Mouse (Mus musculus) midbrain, postnatal 0 days (tissue): ENCODE data around the gene Ccdc113. TPM values are rescaled to one million over a fixed set of nuclear protein-coding genes. Genes with fewer than 3 reads are reported as not detected.
A peak's percentile ranks its signal among the peaks of the same experiment; 100 is the strongest.

Experiments
- ATAC-seq: fragments of 200-750 bp; cut with Nextera tagmentation; 2 replicates; pipeline ENCODE4 v1.8.0; 2017; ENCODE audit warnings: moderate number of reproducible peaks, mild to moderate bottlenecking, moderate TSS enrichment, moderate library complexity; ENCODE audit not compliant: low FRiP score
- DNase-seq: peaks from one replicate; pipeline ENCODE4 v3.0.0-alpha.2; 2015; ENCODE audit warnings: low spot score
- H3K27ac ChIP-seq: fragments of 300-500 bp; sonication (generic); 2 replicates; pipeline ENCODE4 v1.5.1; 2014; ENCODE audit warnings: low read depth, mild to moderate bottlenecking, low read length, mixed read lengths
- H3K27me3 ChIP-seq: fragments of 300-500 bp; sonication (generic); 2 replicates; pipeline ENCODE4 v1.6.1; 2014; ENCODE audit warnings: low read length, control low read depth, mixed read lengths; ENCODE audit not compliant: insufficient read depth
- H3K36me3 ChIP-seq: fragments of 300-500 bp; sonication (generic); 2 replicates; pipeline ENCODE4 v1.6.1; 2014; ENCODE audit warnings: low read length, control low read depth, mixed read lengths; ENCODE audit not compliant: insufficient read depth
- H3K4me1 ChIP-seq: fragments of 300-500 bp; sonication (generic); 2 replicates; pipeline ENCODE4 v1.6.1; 2014; ENCODE audit warnings: mild to moderate bottlenecking, control low read depth, antibody characterized with exemption, low read length, mixed read lengths; ENCODE audit not compliant: insufficient read depth
- H3K4me2 ChIP-seq: fragments of 300-500 bp; sonication (generic); 2 replicates; pipeline ENCODE4 v1.6.1; 2014; ENCODE audit warnings: low read depth, mild to moderate bottlenecking, low read length, mixed read lengths; ENCODE audit not compliant: poor library complexity, severe bottlenecking
- H3K4me3 ChIP-seq: fragments of 300-500 bp; sonication (generic); 2 replicates; pipeline ENCODE4 v1.5.1; 2014; ENCODE audit warnings: low read depth, mild to moderate bottlenecking, low read length, moderate library complexity
- H3K9ac ChIP-seq: fragments of 300-500 bp; sonication (generic); replicated peaks from 2 replicates; pipeline ENCODE4 v1.6.1; 2014; ENCODE audit warnings: mild to moderate bottlenecking, low read length, moderate library complexity, mixed read lengths; ENCODE audit not compliant: poor library complexity, severe bottlenecking
- H3K9me3 ChIP-seq: fragments of 300-500 bp; sonication (generic); 2 replicates; pipeline ENCODE4 v1.6.1; 2016; ENCODE audit warnings: low read length, control low read depth
- CTCF ChIP-seq: IDR thresholded peaks from 2 replicates; pipeline ENCODE4 v1.5.1; 2016; ENCODE audit warnings: antibody characterized with exemption, mild to moderate bottlenecking
- WGBS: fragments of 180-500 bp; shearing (Covaris S2); extraction: QIAGEN DNeasy Blood & Tissue Kit; methylation state at CpG from one replicate; pipeline ENCODE4 v1.1.7; 2014; 5-methylcytosine and 5-hydroxymethylcytosine counted together
- polyA plus RNA-seq: library from polyadenylated mRNA; unstranded; fragments of >200 nt; fragmentation: Nextera tagmentation; extraction: Ambion mirVana; gene quantifications from 2 replicates; pipeline ENCODE4 v1.2.1, GENCODE M21; 2015
- total RNA-seq: library from RNA; depleted of rRNA; stranded (reverse); fragments of >200 nt; gene quantifications from 2 replicates; pipeline ENCODE4 v1.2.3, GENCODE M21; 2014; rRNA removed

Ccdc113 gene
- total RNA-seq, result 3.2 and 4.0 TPM in 2 replicates
- 2.7 and 4.0 TPM in 2 replicates for polyA plus RNA-seq

- peak within 1 kb of the TSS; percentile 58 for H3K4me2 ChIP-seq
- no peaks in the 10 kb centered on the region for H3K36me3 ChIP-seq
- peak; percentile 87 for ATAC-seq
- no peak within 1 kb of the TSS for H3K27ac ChIP-seq
- 3% methylated on average over 33 of the region's 33 CpGs for WGBS
- no peaks in the 10 kb centered on the region for H3K27me3 ChIP-seq
- H3K4me1 ChIP-seq, result no peaks in the 10 kb centered on the region
- no peaks in the 10 kb centered on the region for H3K9me3 ChIP-seq
- peak within 1 kb of the TSS; percentile 6; the same call in 1 of the 2 replicates for H3K9ac ChIP-seq
- peak within 1 kb of the TSS; percentile 45 for H3K4me3 ChIP-seq
- TF ChIP-seq CTCF, result peak; percentile 8; the same call in 1 of the 2 replicates
- peak; percentile 64 for DNase-seq
Observed at GRCm38 (mm10) chr8:95533584-95534387, at the start of gene Ccdc113. TSS of gene Ccdc113 (plus strand) at chr8:95534085.

- Histone ChIP-seq H3K36me3 (peaks cover 3% of the 10 kb centered on the region), H3K4me3 (peak overlapping the region; percentile 77), H3K9me3 (no peaks in the 10 kb centered on the region), H3K4me1 (peaks cover 5% of the 10 kb centered on the region; the same call in 1 of the 2 replicates), H3K27ac (peak overlapping the region; percentile 58), H3K27me3 (no peaks in the 10 kb centered on the region), H3K4me2 (peak overlapping the region; percentile 90), H3K9ac (peak overlapping the region; percentile 94)
- peak; percentile 55 for ATAC-seq
- no peak for DNase-seq
- WGBS, result under 1% methylated on average over 54 of the region's 95 CpGs
- peak; percentile 23 for TF ChIP-seq CTCF
Observed at GRCm38 (mm10) chr8:95487800-95488697, 45.8 kb upstream of the Ccdc113 start.

- 3% methylated on average over 8 of the region's 42 CpGs for WGBS
- peak overlapping the region; percentile 58 for H3K27ac ChIP-seq
- ATAC-seq, result peak; percentile 90
- H3K4me2 ChIP-seq, result peak overlapping the region; percentile 90
- no peaks in the 10 kb centered on the region for H3K9me3 ChIP-seq
- peaks cover 3% of the 10 kb centered on the region for H3K36me3 ChIP-seq
- H3K4me1 ChIP-seq, result peaks cover 5% of the 10 kb centered on the region; the same call in 1 of the 2 replicates
- no peaks in the 10 kb centered on the region for H3K27me3 ChIP-seq
- H3K9ac ChIP-seq, result peak overlapping the region; percentile 94
- peak overlapping the region; percentile 77 for H3K4me3 ChIP-seq
- TF ChIP-seq CTCF, result peak; percentile 76
- DNase-seq, result peak; percentile 79
Observed at GRCm38 (mm10) chr8:95488698-95489332, 45.1 kb upstream of the Ccdc113 start.

GRCm38 (mm10) chr8:95490006-95490405, 43.9 kb upstream of the Ccdc113 start, which contains the start of gene Csnk2a2:
TSS of gene Csnk2a2 (minus strand) at chr8:95490039.
- no peaks in the 10 kb centered on the region for H3K9me3 ChIP-seq
- no peak within 1 kb of the TSS for H3K27ac ChIP-seq
- whole genome bisulfite sequencing, result 81% methylated on average over 5 of the region's 5 CpGs

GRCm38 (mm10) chr8:95492057-95492456, 41.8 kb upstream of the Ccdc113 start:
- H3K4me2 ChIP-seq, result no peak overlapping the region

More at GRCm38 (mm10) chr8:95490006-95490405, 43.9 kb upstream of the Ccdc113 start, which contains the start of gene Csnk2a2:
- Histone ChIP-seq H3K4me2 (peak within 1 kb of the TSS; percentile 90), H3K27me3 (no peaks in the 10 kb centered on the region), H3K4me1 (peaks cover 5% of the 10 kb centered on the region; the same call in 1 of the 2 replicates), H3K9ac (peak within 1 kb of the TSS; percentile 94), H3K36me3 (peaks cover 3% of the 10 kb centered on the region), H3K4me3 (peak within 1 kb of the TSS; percentile 77)
- no peak for DNase-seq
- no peak for TF ChIP-seq CTCF
- no peak; the same call in 1 of the 2 replicates for ATAC-seq

More at GRCm38 (mm10) chr8:95492057-95492456, 41.8 kb upstream of the Ccdc113 start:
- no peaks in the 10 kb centered on the region for H3K27me3 ChIP-seq
- H3K9ac ChIP-seq, result no peak overlapping the region
- H3K27ac ChIP-seq, result no peak overlapping the region
- H3K4me3 ChIP-seq, result no peak overlapping the region
- DNase-seq (no peak), ATAC-seq (no peak)
- peaks cover 7% of the 10 kb centered on the region; the same call in 1 of the 2 replicates for H3K4me1 ChIP-seq
- H3K9me3 ChIP-seq, result no peaks in the 10 kb centered on the region
- WGBS, result 74% methylated on average over 4 of the region's 4 CpGs
- no peak for TF ChIP-seq CTCF
- no peaks in the 10 kb centered on the region for H3K36me3 ChIP-seq
